Mouse (Mus musculus) megakaryocyte, embryonic 14.5 days (primary cell): ENCODE results near the gene Lsp1.

Experiments
- FLI1 ChIP-seq: IDR thresholded peaks from 2 replicates; pipeline ENCODE4 v1.6.1; 2012; ENCODE audit warnings: low read length, inconsistent platforms, mixed read lengths
- GATA1 ChIP-seq: IDR thresholded peaks from 3 replicates; pipeline ENCODE4 v1.6.1; 2012; ENCODE audit warnings: mixed read lengths, low read length, inconsistent platforms, borderline replicate concordance

GRCm38 (mm10) chr7:142481186-142481567, 20.6 kb downstream of the Lsp1 start:
- no peak for TF ChIP-seq GATA1
- TF ChIP-seq FLI1: no peak
